Mouse (Mus musculus): ENCODE measurements at regions not wholly inside any gene's neighbourhood (a gene's known extent, or its start where the extent isn't known, plus 50 kb on each side); places are given as distances from the start of the nearest gene placed in this dataset.

DNA sequence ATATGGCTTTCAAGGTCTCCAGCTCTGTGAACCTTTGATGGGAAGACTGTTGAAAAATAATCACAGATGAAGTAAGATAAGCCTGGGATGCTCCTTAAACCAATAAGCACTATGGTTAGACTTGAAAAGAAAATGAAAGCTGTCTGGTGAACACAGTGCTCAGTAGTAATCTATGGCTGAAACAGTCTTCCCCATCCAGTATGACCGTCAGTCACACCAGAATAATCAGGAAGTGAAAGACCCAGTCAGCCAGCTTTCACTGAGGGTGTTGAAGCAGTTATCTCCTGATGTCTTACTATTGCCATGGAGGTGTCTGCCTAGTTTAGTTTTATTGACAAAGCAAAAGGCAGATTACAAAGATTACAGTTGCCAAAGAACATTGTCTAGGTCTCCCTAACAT is 155.2 kb upstream of the Kbtbd8 start:
- intact Hi-C loops (cut with DNase I) = loop anchor here (5.0 kb wide), 1 partner anchor 260 kb away; the partner anchor contains the start of gene Lrig1
- no peak for DNase-seq

DNA sequence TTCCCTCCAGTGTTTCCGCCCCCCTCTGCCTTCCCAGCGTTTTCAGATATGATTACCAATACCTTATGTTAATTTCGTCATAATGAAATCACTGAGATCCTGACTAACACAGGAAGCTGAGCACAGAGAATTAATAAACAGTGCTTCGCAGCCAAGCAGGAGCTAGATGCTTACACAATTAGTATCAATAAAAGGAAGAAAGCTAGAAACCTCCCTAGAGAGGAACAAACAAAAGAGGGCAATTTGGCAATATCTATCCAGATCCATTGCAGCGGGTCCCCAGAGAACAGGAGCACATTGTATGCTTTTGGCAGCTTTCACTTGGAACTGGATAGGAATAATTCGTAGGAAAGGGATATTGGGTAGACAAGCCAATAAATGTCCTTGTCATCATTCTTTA is 159.1 kb upstream of the Kbtbd8 start:
- no peak for DNase-seq
- intact Hi-C loops (cut with DNase I) = no loop called here

GRCm38 (mm10) chr6:94957172-94957668 is 159.8 kb upstream of the Kbtbd8 start:
- intact Hi-C loops (cut with DNase I) = no loop called here
- no peak for DNase-seq

- intact Hi-C loops (cut with DNase I) = no loop called here
- DNase-seq = no peak
Measured at GRCm38 (mm10) chr6:94954580-94954979, 162.5 kb upstream of the Kbtbd8 start.

GRCm38 (mm10) chr6:94953658-94954057 is 163.4 kb upstream of the Kbtbd8 start:
- intact Hi-C loops (cut with DNase I) = no loop called here
- DNase-seq = no peak

GRCm38 (mm10) chr6:94951971-94952768 is 164.9 kb upstream of the Kbtbd8 start:
- no peak for DNase-seq
- intact Hi-C loops (cut with DNase I) = no loop called here

GRCm38 (mm10) chr6:94950944-94951343 is 166.1 kb upstream of the Kbtbd8 start:
- DNase-seq = no peak
- intact Hi-C loops (cut with DNase I) = no loop called here

DNA sequence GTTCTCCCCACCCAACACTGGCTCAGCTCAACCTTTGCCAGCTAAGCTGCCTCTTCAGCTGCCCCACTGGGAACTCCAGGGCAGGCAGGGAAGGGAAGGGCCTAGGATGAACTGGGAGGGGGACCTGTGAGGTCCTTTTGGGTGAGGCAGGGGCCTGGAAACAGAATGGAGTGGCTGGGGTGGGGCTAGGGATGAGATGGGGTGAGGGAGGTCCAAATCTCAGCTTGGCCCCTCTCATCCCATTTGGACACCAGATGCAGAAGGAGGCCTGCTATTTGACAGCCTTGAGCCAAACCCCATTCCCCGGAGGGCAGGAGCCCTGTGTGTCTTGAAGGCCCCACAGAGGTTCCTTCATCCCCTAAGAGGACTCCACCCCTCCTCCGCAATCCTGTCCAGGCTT is 166.7 kb upstream of the Kbtbd8 start:
- intact Hi-C loops (cut with DNase I) = no loop called here
- no peak for DNase-seq

GRCm38 (mm10) chr6:94946352-94946900 is 170.6 kb upstream of the Kbtbd8 start:
- DNase-seq = no peak
- intact Hi-C loops (cut with DNase I) = no loop called here

- no peak for DNase-seq
- intact Hi-C loops (cut with DNase I) = no loop called here
Measured at GRCm38 (mm10) chr6:94945715-94946114, 171.3 kb upstream of the Kbtbd8 start.

- no peak for DNase-seq
- intact Hi-C loops (cut with DNase I) = no loop called here
Measured at GRCm38 (mm10) chr6:94944196-94944595, 172.8 kb upstream of the Kbtbd8 start.

GRCm38 (mm10) chr6:94938949-94939348 is 178.1 kb upstream of the Kbtbd8 start:
- intact Hi-C loops (cut with DNase I) = no loop called here
- no peak for DNase-seq

GRCm38 (mm10) chr6:94936206-94936605 is 180.8 kb upstream of the Kbtbd8 start:
- intact Hi-C loops (cut with DNase I) = no loop called here
- DNase-seq = no peak

- intact Hi-C loops (cut with DNase I) = no loop called here
- DNase-seq = no peak
Measured at GRCm38 (mm10) chr6:94935706-94936105, 181.3 kb upstream of the Kbtbd8 start.

GRCm38 (mm10) chr6:94927811-94928210 is 189.2 kb upstream of the Kbtbd8 start:
- DNase-seq = no peak

DNA sequence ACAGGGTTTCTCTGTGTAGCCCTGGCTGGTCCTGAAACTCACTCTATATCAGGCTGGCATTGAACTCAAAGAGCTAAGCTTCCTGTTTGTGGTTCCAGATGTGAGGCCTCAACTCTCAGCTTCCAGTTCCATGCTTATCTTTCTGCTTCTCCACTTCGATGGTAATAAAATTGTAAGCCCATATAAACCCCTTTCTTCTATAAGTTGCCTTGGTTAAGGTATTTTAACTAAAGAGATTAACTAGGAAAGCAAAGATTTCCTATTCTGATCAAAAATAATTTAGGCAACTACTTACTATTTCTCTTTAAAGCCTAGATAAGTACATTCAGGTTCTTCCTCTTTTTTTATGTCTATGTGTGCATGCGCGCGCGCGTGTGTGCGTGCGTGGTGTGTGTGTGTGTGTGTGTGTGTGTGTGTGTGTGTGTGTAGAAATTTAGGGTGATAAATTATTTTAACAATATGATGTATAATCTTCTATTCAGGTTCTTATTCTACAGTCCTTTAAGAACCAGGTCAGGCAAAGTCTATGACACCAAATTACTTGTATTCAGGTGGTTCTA is 190.3 kb upstream of the Kbtbd8 start:
- no peak for DNase-seq
- intact Hi-C loops (cut with DNase I) = no loop called here

More at GRCm38 (mm10) chr6:94927811-94928210, 189.2 kb upstream of the Kbtbd8 start:
- intact Hi-C loops (cut with DNase I) = no loop called here

DNA sequence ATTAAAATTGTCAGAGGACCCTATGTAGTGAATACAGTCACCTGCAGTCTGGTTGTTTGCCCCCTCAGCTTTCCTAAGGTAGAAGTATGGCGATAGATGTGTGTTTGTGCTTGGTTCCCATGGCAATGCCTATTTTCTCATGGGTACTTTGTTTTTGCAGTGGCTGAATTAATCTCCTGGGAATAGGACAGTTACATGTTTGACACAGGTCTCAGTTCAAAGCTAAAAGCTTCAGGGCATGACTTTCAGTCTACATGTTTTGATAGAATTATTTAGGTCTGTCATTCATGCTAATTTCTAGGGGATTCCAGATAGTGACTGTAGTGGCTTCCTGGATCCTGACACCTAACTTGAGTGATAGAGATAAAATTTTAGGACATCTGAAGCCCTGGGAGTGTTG is 191.6 kb upstream of the Kbtbd8 start:
- intact Hi-C loops (cut with DNase I) = no loop called here
- no peak for DNase-seq

DNA sequence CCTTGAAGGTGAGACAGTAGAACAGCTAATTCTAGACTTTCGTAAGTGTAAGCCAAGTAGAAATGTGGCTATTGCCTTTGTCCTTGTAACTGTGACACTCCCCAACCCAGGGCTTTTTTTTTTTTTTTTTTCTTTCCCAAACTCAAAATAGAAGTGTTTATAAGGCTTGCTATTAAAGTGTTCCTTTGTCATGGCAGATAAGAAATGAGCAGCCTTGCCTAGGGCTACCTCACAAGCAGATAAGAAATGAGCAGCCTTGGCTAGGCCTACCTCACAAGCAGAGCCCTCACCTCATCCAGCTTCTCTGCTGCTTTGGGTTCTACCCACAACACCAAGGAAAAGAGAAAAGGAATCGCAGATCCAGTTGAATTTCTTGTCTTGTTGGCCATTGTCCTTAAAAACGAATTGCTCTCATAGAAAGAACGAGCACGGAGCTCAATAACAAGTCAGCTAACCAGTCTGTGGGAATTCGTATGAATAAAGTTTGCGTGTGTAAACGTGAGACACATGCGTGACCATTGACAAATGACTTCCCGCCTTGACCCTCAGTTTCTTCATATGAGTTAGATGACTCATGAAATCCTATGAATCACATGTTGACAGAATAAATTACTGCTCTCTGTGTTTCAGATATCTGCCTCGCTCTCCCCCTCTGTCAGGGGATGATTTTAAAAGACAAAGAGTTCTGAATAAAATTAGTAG is 192.6 kb upstream of the Kbtbd8 start:
- intact Hi-C loops (cut with DNase I) = no loop called here
- DNase-seq = no peak

DNA sequence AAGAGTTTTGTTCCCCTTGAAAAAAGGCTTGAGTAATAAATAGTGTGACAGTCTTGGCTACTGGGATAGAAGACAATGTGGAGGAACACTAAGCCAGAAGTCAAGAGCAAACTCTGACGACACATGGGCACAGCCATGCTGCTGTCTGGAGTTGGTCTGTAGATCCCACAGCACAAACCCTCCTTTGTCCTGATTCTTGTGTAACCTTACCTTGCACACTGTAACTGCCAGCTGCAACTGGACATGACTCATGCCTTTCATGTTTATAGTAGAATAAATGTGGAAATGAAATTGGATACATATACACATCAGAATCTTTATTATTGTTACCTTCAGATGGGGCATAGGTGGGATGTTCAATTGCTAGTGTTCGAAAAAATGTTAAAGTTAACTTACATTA is 195.3 kb upstream of the Kbtbd8 start:
- no peak for DNase-seq
- intact Hi-C loops (cut with DNase I) = no loop called here

- intact Hi-C loops (cut with DNase I) = no loop called here
- no peak for DNase-seq
Measured at GRCm38 (mm10) chr6:94920770-94921169, 196.3 kb upstream of the Kbtbd8 start.

DNA sequence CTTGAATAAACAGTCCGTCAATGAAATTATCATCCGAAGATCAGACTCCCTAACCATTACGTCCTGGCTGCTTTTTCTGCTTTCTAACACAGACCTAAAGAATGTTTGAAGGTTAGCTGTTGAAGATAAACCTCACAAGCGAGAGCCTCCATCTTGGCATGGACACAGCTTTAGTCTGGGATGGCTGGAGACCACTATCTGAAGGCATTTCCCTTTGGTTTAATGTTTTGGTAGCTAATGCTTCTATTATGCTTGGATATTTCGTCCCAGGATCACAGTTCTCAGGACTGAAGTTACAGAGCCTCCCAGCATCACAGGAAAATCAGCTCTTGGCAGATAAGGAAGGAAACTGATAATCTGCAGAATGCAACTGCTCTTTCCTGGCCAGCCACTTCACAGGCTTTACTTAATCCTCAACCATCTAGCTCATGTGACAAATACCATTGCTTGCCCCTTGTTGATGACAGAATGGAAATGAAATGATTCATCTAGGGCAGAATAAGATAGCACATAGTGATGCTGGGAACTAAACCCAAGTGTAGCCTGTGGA is 197.8 kb upstream of the Kbtbd8 start:
- DNase-seq = no peak

More for the DNA sequence above, 197.8 kb upstream of the Kbtbd8 start:
- intact Hi-C loops (cut with DNase I) = no loop called here

All from gastrocnemius, postnatal 36 days (tissue).